Mouse (Mus musculus) thymus, adult 2 months (tissue): ENCODE results near the gene Sez6l.

Experiments used
- CTCF ChIP-seq: fragments of 200-500 bp; IDR thresholded peaks from 2 replicates; pipeline ENCODE4 v1.5.1; 2012; ENCODE audit warnings: mild to moderate bottlenecking, control low read depth, low read length, moderate library complexity, borderline replicate concordance; ENCODE audit not compliant: control insufficient read depth, poor library complexity, insufficient read depth; ENCODE audit errors: extremely low read depth
- POLR2A ChIP-seq: fragments of 200-500 bp; IDR thresholded peaks from 2 replicates; pipeline ENCODE4 v1.6.1; 2012; ENCODE audit warnings: mild to moderate bottlenecking, low read length, control low read depth, moderate library complexity; ENCODE audit not compliant: control insufficient read depth, poor library complexity, insufficient read depth; ENCODE audit errors: extremely low read depth

GRCm38 (mm10) chr5:112521703-112522527 is 55.1 kb downstream of the Sez6l start:
- TF ChIP-seq CTCF (no peak), POLR2A (no peak)
